Mouse (Mus musculus): ENCODE data around the gene Dync1li2. TPM values are rescaled to one million over a fixed set of nuclear protein-coding genes. Genes with fewer than 3 reads are reported as not detected.

The Dync1li2 gene
- polyA plus RNA-seq (2015; fragmentation: Nextera tagmentation; extraction: Ambion mirVana), result 115 and 120 TPM in 2 replicates

DNA sequence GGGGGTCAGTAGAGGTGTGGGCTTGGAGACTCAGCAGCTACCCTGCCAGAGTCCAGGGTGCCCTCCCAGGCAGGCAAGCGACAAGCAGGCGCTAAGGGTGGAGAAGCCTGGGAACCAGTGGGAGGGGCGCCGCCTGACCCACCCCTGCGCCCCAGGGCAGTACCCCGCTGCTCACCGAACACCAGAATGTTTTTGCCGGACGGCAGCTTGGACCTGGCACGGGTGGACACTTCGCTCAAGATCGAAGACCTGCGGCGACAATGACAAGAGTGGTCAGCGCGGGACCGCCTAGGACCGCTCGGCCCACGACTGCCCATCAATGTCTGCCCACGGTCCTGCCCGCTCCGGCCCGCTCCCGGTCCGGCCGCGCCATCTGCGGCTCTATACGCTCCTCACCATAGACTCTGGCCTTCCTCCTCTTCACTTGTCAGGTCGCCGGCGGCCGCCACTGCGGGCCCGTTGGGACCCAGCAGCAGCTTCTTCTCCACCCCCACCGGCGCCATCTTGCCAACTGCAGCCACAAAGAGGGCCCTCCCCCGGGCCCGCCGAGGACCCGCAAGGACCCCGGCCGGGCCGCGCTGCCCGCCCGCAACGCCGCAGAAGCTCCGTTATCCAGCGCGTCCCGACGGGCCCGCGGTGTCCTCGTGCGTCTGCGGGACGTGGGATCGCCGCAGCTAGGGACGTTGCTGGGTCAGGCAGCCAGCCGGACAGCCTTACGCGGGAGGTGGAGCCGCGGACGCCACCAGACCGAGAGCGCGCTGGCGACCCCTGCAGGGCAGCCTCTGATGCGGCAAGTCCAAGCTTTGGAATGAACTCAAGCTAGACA is at the start of gene Dync1li2:
TSS of gene Dync1li2 (minus strand) at position 749 of the 826 bp plus-strand sequence.
- H3K9ac ChIP-seq, result peak within 1 kb of the TSS; percentile 99
- peaks cover 30% of the 10 kb centered on the region for H3K36me3 ChIP-seq
- no peaks in the 10 kb centered on the region for H3K27me3 ChIP-seq
- peak within 1 kb of the TSS; percentile 94 for H3K27ac ChIP-seq
- peak within 1 kb of the TSS; percentile 93 for H3K4me2 ChIP-seq
- H3K4me3 ChIP-seq, result peak within 1 kb of the TSS; percentile 98
- H3K9me3 ChIP-seq, result no peaks in the 10 kb centered on the region
- WGBS, result under 1% methylated on average over 63 of the region's 75 CpGs
- H3K4me1 ChIP-seq (replicated peaks), result peaks cover 19% of the 10 kb centered on the region
- peak; percentile 90 for ATAC-seq (ENCODE audit: low FRiP score)

DNA sequence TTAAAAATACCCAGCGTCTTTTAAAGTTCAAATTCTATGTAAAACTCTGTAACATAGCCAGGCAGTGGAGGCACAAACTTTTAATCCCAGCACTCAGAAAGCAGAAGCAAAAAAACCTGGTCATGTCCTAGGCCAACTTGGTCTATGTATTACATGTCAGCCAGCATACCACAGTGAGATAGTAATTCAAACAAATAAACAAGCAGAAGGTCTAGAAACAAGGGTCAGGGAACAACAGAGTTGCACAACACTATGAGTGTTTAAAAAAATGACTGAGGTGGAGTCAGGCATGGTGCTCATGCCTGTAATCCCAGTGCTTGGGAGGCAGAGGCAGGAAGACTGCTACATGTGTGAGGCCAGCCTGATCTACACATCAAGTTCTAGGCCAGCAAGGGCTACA is 36.2 kb upstream of the Dync1li2 start:
- 69% methylated on average over 1 of the region's 1 CpGs for WGBS
- H3K27me3 ChIP-seq, result no peaks in the 10 kb centered on the region
- no peaks in the 10 kb centered on the region for H3K36me3 ChIP-seq
- H3K4me3 ChIP-seq, result no peak overlapping the region
- H3K9me3 ChIP-seq, result no peaks in the 10 kb centered on the region
- H3K4me2 ChIP-seq, result no peak overlapping the region
- no peaks in the 10 kb centered on the region for H3K4me1 ChIP-seq (replicated peaks)
- H3K27ac ChIP-seq, result no peak overlapping the region
- no peak for ATAC-seq (ENCODE audit: low FRiP score)
- H3K9ac ChIP-seq, result no peak overlapping the region

DNA sequence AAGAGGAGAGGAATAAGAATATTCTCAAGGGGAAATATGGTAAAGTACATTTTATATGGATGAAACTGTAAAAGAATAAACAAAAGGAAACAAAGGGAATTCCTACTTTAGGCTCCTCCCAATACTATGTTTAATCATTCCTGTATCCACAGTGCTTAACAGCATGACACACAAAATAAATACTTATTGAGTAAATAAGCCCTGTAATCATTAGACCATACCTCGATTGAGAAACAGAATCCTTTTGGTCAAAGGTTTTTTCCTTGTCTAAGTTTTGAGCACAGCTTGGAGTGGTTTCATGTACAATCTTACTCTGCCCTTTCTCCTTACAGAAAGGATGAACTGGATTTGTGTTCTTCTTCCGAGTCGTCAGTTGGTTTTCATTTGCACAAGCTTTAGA is 29.6 kb upstream of the Dync1li2 start:
- Histone ChIP-seq H3K27me3 (no peaks in the 10 kb centered on the region), H3K9me3 (no peaks in the 10 kb centered on the region), H3K4me3 (no peak overlapping the region), H3K36me3 (no peaks in the 10 kb centered on the region), H3K9ac (no peak overlapping the region), H3K4me1 (replicated peaks) (no peaks in the 10 kb centered on the region), H3K4me2 (no peak overlapping the region), H3K27ac (no peak overlapping the region)
- ATAC-seq (ENCODE audit: low FRiP score), result no peak
- 83% methylated on average over 3 of the region's 3 CpGs for WGBS

DNA sequence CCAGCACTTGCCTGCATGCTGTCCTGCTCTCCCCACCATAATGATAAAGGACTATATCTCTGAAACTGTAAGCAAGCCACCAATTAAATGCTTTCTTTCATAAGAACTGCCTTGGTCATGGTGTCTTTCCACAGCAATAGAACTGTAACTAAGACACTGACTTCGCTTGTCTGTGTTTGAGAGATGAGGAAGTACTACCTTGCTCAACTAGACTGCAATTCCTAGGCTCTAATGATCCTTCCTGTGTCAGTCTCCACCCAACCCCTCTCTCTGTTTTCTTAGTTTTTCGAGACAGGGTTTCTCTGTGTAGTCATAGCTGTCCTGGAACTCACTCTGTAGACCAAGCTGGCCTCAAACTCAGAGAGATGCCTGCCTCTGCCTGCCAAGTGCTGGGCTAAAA is 24.6 kb upstream of the Dync1li2 start:
- Histone ChIP-seq H3K36me3 (no peaks in the 10 kb centered on the region), H3K4me1 (replicated peaks) (no peaks in the 10 kb centered on the region), H3K4me3 (no peak overlapping the region), H3K27me3 (no peaks in the 10 kb centered on the region), H3K9me3 (no peaks in the 10 kb centered on the region), H3K4me2 (no peak overlapping the region), H3K9ac (no peak overlapping the region), H3K27ac (no peak overlapping the region)
- 79% methylated on average over 2 of the region's 2 CpGs for WGBS
- no peak for ATAC-seq (ENCODE audit: low FRiP score)

DNA sequence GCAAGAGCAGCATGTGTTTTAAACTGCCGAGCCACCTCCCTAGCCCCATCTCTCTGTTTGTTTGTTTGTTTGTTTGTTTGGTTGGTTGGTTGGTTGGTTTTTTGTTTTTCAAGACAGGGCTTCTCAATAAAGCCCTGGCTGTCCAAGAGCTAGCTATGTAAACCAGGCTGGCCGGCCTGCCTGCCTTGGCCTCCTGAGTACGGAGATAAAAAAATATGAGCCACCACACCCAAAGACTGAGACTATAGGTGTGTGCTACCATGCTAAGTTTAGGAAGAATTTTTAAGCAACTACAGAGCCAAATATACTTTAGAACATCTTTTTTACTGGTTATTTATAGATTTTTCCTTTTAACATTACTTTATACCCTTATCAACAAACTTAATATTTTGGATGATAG is 9.3 kb upstream of the Dync1li2 start:
- no peaks in the 10 kb centered on the region for H3K27me3 ChIP-seq
- no peak for ATAC-seq (ENCODE audit: low FRiP score)
- no peaks in the 10 kb centered on the region for H3K4me1 ChIP-seq (replicated peaks)
- H3K4me2 ChIP-seq, result no peak overlapping the region
- no peaks in the 10 kb centered on the region for H3K36me3 ChIP-seq
- H3K9me3 ChIP-seq, result no peaks in the 10 kb centered on the region
- no peak overlapping the region for H3K27ac ChIP-seq
- H3K4me3 ChIP-seq, result no peak overlapping the region
- 92% methylated on average over 3 of the region's 3 CpGs for WGBS
- H3K9ac ChIP-seq, result no peak overlapping the region

DNA sequence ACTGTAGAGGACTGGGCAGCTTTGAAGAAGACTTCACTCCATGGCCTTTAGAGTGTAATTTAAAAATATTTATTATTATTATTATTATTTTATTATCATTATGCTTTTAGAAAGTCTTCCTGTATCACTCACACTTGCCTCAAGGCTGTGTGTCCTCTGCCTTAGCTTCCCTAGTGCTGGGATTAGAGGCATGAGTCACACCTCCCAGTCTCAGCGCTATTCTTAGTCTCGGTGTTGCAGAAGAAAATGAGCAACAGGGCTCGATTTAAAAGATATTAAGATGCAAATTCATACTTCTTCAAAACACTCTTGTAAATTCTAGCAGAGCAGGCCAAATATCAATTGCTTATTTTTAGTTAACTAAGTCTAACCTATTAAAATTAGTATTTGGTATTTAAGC is 5.9 kb upstream of the Dync1li2 start:
- no peak overlapping the region for H3K9ac ChIP-seq
- WGBS, result 88% methylated on average over 3 of the region's 3 CpGs
- H3K4me1 ChIP-seq (replicated peaks), result no peaks in the 10 kb centered on the region
- H3K4me3 ChIP-seq, result no peak overlapping the region
- no peaks in the 10 kb centered on the region for H3K9me3 ChIP-seq
- H3K4me2 ChIP-seq, result no peak overlapping the region
- no peak for ATAC-seq (ENCODE audit: low FRiP score)
- H3K27ac ChIP-seq, result no peak overlapping the region
- H3K36me3 ChIP-seq, result no peaks in the 10 kb centered on the region
- no peaks in the 10 kb centered on the region for H3K27me3 ChIP-seq

DNA sequence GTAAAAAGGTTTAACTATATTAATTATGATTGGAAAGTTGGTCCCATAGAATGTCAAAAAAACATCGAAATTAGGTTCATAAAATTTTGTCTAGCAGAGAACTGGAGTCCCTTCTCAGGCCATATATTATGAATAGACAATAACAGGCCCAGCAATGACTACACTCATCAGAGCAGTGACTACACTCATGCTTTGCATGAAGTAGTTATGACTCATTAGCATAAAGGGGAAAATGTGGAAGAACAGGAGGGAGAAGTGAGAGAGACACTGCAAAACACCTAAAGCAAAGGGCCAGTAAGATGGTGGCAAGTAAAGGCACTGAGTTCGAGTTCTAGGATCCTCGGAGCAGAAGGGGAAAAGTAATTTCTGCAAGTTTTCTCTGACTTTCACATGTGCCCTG is 3.2 kb upstream of the Dync1li2 start:
- Histone ChIP-seq H3K9ac (no peak overlapping the region), H3K4me3 (no peak overlapping the region), H3K27ac (no peak overlapping the region), H3K4me2 (no peak overlapping the region), H3K4me1 (replicated peaks) (peaks cover 10% of the 10 kb centered on the region), H3K36me3 (no peaks in the 10 kb centered on the region), H3K27me3 (no peaks in the 10 kb centered on the region), H3K9me3 (no peaks in the 10 kb centered on the region)
- WGBS, result 83% methylated on average over 3 of the region's 3 CpGs
- no peak for ATAC-seq (ENCODE audit: low FRiP score)

DNA sequence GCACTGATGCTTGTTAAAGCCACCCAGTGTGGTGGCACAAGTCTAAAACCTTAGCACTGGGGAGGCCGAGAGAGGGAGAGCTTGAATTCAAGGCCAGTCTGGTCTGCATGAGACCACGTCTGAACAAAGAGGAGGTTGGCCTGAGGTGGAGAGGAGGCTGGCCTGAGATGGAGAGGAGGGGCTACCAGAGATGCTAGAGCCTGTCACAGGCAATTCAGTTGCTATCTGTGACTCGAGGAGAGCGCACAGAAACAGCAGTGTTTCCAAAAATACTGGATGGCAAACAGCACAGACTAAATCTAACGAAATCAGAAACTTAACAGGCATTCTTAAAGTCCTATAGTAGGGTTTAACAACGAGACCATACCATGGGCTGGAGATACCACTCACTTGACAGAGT is 2.4 kb upstream of the Dync1li2 start:
- no peak for ATAC-seq (ENCODE audit: low FRiP score)
- Histone ChIP-seq H3K4me3 (no peak overlapping the region), H3K9ac (no peak overlapping the region), H3K27me3 (no peaks in the 10 kb centered on the region), H3K36me3 (peaks cover 5% of the 10 kb centered on the region), H3K4me1 (replicated peaks) (peaks cover 18% of the 10 kb centered on the region), H3K27ac (no peak overlapping the region), H3K9me3 (no peaks in the 10 kb centered on the region), H3K4me2 (no peak overlapping the region)
- 61% methylated on average over 6 of the region's 6 CpGs for WGBS

DNA sequence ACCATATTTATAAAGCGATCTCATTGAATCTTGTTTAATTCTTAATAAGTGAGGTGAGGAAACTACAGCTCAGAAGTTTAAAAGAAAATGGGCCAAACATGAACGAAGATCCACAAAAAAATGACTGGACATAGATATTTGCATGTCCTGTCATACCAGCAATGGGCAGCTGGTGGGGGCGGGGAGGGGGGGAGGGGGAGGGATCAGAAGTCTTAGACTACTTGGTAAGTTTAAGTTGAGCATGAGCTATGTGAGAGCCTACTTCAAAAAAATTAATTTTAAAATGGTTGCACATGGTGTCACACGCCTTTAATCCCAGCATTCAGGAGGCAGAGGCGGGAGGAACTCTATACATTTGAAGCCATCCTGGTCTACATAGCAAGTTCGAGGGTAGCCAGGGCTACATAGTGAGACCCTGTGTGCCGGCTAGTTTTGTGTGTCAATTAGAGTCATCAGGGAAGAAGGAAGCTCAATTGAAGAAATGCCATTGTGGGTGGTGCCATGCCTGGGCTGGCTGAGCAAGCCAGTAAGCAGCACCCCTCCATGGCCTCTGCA is 355 bp upstream of the Dync1li2 start:
- ATAC-seq (ENCODE audit: low FRiP score), result peak; percentile 14
- Histone ChIP-seq H3K4me1 (replicated peaks) (peaks cover 19% of the 10 kb centered on the region), H3K36me3 (peaks cover 25% of the 10 kb centered on the region), H3K9ac (peak overlapping the region; percentile 99), H3K4me3 (peak overlapping the region; percentile 98), H3K9me3 (no peaks in the 10 kb centered on the region), H3K27me3 (no peaks in the 10 kb centered on the region), H3K4me2 (peak overlapping the region; percentile 93; the same call in 1 of the 2 replicates), H3K27ac (peak overlapping the region; percentile 94; the same call in 1 of the 2 replicates)
- WGBS, result 69% methylated on average over 7 of the region's 7 CpGs

DNA sequence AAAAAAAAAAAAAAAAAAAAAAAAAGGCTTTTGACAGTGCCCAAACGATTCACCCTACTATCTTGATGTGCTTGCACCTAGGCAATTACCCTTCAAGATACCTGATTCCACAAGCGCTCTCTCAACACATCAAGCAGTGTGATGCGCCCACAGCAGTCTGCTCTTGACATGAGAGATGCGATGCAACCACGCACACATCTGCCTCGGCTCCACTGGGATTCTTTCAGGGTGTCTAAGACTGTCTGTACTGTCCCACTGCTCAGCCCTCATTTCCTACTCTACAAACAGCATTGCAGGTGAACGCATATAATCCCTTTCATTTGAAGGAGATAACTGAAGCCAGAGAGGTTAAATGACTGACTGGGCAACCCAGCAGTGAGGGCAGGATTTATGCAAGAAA is 1.2 kb downstream of the Dync1li2 start:
- peak overlapping the region; percentile 94 for H3K27ac ChIP-seq

DNA sequence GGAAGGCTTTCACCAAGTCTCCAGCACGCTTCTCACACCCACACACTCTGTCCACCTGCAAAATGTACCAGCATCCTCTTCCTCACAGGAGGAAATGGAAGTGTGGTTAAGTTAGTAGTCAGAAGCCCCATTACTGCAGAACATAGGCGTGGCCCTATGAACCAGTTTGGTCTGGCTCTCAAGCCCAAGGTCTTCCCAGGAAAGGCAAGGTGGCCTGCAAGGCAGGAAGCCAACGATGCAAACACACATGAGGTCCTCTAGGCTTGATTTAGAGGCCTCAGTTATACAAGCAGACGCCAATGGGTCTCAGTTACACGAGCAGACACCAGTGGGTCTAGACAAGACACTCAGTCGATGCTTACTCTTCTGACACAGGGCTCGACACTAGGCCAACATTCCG is 3.4 kb downstream of the Dync1li2 start:
- no peak for ATAC-seq (ENCODE audit: low FRiP score)
- H3K4me1 ChIP-seq (replicated peaks), result peaks cover 40% of the 10 kb centered on the region
- H3K27ac ChIP-seq, result no peak overlapping the region
- H3K4me3 ChIP-seq, result no peak overlapping the region
- H3K4me2 ChIP-seq, result no peak overlapping the region
- WGBS, result 95% methylated on average over 8 of the region's 8 CpGs
- H3K36me3 ChIP-seq, result peaks cover 60% of the 10 kb centered on the region
- no peaks in the 10 kb centered on the region for H3K9me3 ChIP-seq
- H3K27me3 ChIP-seq, result no peaks in the 10 kb centered on the region
- no peak overlapping the region for H3K9ac ChIP-seq

More for the DNA sequence above, 1.2 kb downstream of the Dync1li2 start:
- H3K4me1 ChIP-seq (replicated peaks), result peaks cover 19% of the 10 kb centered on the region
- peak overlapping the region; percentile 98 for H3K4me3 ChIP-seq
- peak overlapping the region; percentile 99 for H3K9ac ChIP-seq
- 55% methylated on average over 7 of the region's 7 CpGs for WGBS
- H3K27me3 ChIP-seq, result no peaks in the 10 kb centered on the region
- H3K36me3 ChIP-seq, result peaks cover 39% of the 10 kb centered on the region
- no peaks in the 10 kb centered on the region for H3K9me3 ChIP-seq
- no peak for ATAC-seq (ENCODE audit: low FRiP score)
- H3K4me2 ChIP-seq, result peak overlapping the region; percentile 93

DNA sequence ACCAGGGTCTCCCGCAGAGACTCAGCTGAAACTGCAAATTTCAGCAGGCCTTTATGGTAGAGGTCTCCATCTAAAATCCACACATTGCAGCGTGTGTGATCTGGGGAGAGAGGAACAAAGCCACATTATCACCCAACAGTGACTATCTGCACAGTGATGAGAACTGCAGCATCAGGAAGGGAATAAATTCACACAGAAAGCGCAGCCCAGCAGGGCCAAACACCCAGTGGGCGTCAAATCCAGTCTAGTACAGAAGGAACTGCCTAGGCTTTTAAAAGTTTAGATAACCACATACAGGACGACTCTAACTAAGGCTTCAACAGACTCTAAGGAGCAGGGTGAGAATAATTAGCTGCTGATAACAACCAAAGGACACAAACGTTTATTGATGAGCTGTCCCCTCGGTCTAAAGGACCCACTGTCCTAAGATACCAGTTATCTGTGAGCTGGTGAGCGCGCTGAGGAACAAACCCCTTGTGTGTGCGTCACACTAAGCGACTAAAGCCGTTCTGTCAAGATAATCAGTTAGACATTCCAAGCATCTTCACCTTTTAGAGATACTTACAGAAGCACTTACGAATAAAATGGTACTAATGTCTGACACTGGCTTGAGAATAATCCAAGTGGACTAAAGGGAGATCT is 5.2 kb downstream of the Dync1li2 start:
- H3K4me1 ChIP-seq (replicated peaks), result peaks cover 42% of the 10 kb centered on the region
- no peak overlapping the region for H3K9ac ChIP-seq
- no peak overlapping the region for H3K27ac ChIP-seq
- no peaks in the 10 kb centered on the region for H3K27me3 ChIP-seq
- no peak overlapping the region for H3K4me3 ChIP-seq
- ATAC-seq (ENCODE audit: low FRiP score), result no peak
- no peak overlapping the region for H3K4me2 ChIP-seq
- 94% methylated on average over 13 of the region's 13 CpGs for WGBS
- peaks cover 77% of the 10 kb centered on the region for H3K36me3 ChIP-seq
- no peaks in the 10 kb centered on the region for H3K9me3 ChIP-seq
